Mouse (Mus musculus) hindbrain, embryonic 12.5 days (tissue): ENCODE measurements at regions not wholly inside any gene's neighbourhood (a gene's known extent, or its start where the extent isn't known, plus 50 kb on each side); places are given as distances from the start of the nearest gene placed in this dataset.
A peak's percentile ranks its signal among the peaks of the same experiment; 100 is the strongest.

Experiments
- ATAC-seq: fragments of 200-750 bp; cut with Nextera tagmentation; 2 replicates; pipeline ENCODE4 v1.8.0; 2017; ENCODE audit warnings: moderate TSS enrichment; ENCODE audit not compliant: low FRiP score
- H3K27ac ChIP-seq: fragments of 300-500 bp; sonication (generic); 2 replicates; pipeline ENCODE4 v1.5.1; 2016; ENCODE audit warnings: mild to moderate bottlenecking
- H3K27me3 ChIP-seq: fragments of 300-500 bp; sonication (generic); 2 replicates; pipeline ENCODE4 v1.6.1; 2016; ENCODE audit warnings: mild to moderate bottlenecking
- H3K36me3 ChIP-seq: fragments of 300-500 bp; sonication (generic); 2 replicates; pipeline ENCODE4 v1.6.1; 2016; ENCODE audit warnings: mild to moderate bottlenecking
- H3K4me1 ChIP-seq: fragments of 300-500 bp; sonication (generic); 2 replicates; pipeline ENCODE4 v1.6.1; 2016
- H3K4me2 ChIP-seq: fragments of 300-500 bp; sonication (generic); replicated peaks from 2 replicates; pipeline ENCODE4 v1.6.1; 2016; ENCODE audit warnings: mild to moderate bottlenecking
- H3K4me3 ChIP-seq: fragments of 300-500 bp; sonication (generic); 2 replicates; pipeline ENCODE4 v1.5.1; 2016; ENCODE audit warnings: mild to moderate bottlenecking
- H3K9ac ChIP-seq: fragments of 300-500 bp; sonication (generic); 2 replicates; pipeline ENCODE4 v1.6.1; 2016; ENCODE audit warnings: mild to moderate bottlenecking, moderate library complexity
- H3K9me3 ChIP-seq: fragments of 300-500 bp; sonication (generic); replicated peaks from 2 replicates; pipeline ENCODE4 v1.6.1; 2016; ENCODE audit warnings: mild to moderate bottlenecking
- WGBS: fragments of 180-500 bp; shearing (Covaris S2); methylation state at CpG from one replicate; pipeline ENCODE4 v1.1.7; 2016; 5-methylcytosine and 5-hydroxymethylcytosine counted together

GRCm38 (mm10) chr3:132510240-132510639, 119.4 kb upstream of the Gimd1 start:
- H3K4me1 ChIP-seq: 0 out of 2 replicates have a peak, but pooled peaks cover 4% of the 10 kb centered on the region
- H3K4me2 ChIP-seq: no peak overlapping the region
- no peak overlapping the region for H3K27ac ChIP-seq
- no peaks in the 10 kb centered on the region for H3K36me3 ChIP-seq
- ATAC-seq: 0 out of 2 replicates have a peak, but pooled peaks have one; percentile 26
- 45% methylated on average over 1 of the region's 1 CpGs for WGBS
- H3K4me3 ChIP-seq: no peak overlapping the region
- no peaks in the 10 kb centered on the region for H3K27me3 ChIP-seq
- H3K9me3 ChIP-seq: no peaks in the 10 kb centered on the region
- no peak overlapping the region for H3K9ac ChIP-seq

DNA sequence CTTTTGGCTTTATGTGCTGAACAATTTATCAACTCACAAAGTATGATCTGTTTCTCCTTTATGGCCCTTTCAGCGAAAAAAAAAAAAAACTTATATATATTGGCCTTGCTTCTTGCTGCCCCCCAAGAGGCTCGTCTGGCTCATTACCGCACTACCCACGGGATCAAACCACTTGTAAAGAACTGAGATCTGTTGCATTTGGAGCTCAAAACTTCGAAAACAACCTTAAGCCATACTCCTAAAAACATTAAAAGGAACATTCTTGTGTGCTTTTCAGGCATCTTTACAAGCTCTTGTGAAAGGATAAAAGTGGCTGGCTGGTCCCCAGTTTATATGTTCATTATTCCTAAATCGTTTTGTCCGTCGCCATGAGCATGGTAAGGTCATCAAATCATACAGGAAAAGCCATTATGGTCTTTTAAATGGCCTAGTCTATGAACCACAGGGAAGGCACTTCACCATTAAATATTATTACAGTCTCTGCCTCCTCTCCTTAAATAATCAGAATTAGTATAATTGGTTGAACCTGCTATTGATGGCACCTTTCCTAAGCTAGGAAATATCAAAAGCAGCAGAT, 117.0 kb upstream of the Gimd1 start:
- Histone ChIP-seq H3K4me3 (no peak overlapping the region), H3K4me2 (no peak overlapping the region), H3K9me3 (no peaks in the 10 kb centered on the region), H3K36me3 (no peaks in the 10 kb centered on the region), H3K9ac (no peak overlapping the region), H3K27me3 (no peaks in the 10 kb centered on the region), H3K4me1 (0 out of 2 replicates have a peak, but pooled peaks cover 4% of the 10 kb centered on the region), H3K27ac (no peak overlapping the region)
- no peak for ATAC-seq
- 85% methylated on average over 8 of the region's 8 CpGs for WGBS

DNA sequence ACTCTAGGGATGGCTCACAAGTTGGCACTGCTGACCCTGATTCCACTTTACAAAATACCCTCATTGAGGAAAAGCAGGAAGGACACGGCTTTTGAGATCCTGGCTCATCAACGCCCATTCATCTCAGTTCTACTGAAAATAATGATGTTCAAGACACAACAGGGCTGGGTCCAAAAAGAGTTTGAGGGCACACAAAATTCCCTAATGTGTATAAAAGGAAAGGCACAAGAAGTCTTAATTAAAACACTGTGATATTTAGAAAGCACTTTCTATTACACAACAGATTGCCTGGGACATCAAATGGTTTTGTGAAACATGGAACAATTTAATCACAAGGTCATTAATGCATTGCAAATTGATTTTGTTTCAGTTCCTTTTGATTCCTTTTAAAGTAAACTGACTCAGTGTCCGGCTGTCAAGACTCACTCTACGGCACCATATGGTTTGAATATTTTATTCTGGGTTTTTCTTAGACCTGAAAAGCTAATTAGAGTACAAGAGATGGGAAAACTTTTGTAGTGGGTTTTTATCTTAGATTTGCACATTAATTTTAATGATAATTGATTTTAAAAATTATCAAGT, 96.2 kb upstream of the Gimd1 start:
- Histone ChIP-seq H3K4me2 (no peak overlapping the region), H3K4me1 (no peaks in the 10 kb centered on the region), H3K9me3 (no peaks in the 10 kb centered on the region), H3K27ac (no peak overlapping the region), H3K27me3 (no peaks in the 10 kb centered on the region), H3K36me3 (no peaks in the 10 kb centered on the region), H3K4me3 (no peak overlapping the region), H3K9ac (no peak overlapping the region)
- WGBS: 69% methylated on average over 4 of the region's 4 CpGs
- ATAC-seq: no peak

DNA sequence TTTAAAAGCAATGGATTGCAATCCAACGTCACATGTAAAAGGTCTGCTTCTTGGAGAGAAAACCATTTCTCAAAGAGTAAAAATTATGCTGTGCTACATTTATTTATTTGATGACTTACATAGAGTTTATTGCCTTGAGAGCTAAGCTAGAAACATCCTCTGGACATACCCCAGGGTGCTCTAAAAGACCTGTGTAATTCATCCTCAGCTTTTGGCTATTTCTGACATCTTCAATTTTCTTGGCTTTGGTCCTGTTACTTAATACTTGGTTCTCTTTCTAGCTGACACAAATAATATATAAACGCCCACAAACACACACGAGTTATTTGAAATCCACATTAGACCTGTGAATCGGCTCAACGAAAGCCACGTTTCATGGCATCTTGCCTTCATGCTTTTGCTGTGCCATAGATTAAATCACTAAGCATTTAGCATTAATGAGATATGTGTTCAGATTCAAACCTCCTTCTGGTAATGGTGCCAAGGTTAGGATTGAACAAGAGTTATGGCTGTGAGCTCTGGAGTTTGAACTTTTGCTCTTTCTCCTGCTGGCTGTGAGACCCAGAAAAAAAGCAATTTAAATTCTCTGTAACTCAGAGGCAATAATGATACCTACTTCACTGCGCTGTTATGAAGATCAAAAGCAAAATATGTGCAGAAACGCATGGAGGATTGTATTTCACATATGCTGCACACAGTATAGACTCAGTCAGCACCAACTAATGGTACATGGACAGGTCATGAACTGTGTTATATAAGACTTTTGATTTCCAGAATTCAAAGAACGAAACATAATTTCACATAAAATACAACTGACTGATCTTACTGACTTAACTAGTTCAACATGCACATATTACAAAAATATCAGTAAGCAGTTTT, 89.6 kb upstream of the Gimd1 start:
- no peaks in the 10 kb centered on the region for H3K4me1 ChIP-seq
- no peaks in the 10 kb centered on the region for H3K36me3 ChIP-seq
- no peak overlapping the region for H3K4me2 ChIP-seq
- no peak for ATAC-seq
- H3K27me3 ChIP-seq: no peaks in the 10 kb centered on the region
- no peaks in the 10 kb centered on the region for H3K9me3 ChIP-seq
- no peak overlapping the region for H3K9ac ChIP-seq
- no peak overlapping the region for H3K4me3 ChIP-seq
- WGBS: 89% methylated on average over 9 of the region's 9 CpGs
- H3K27ac ChIP-seq: no peak overlapping the region

GRCm38 (mm10) chr3:132551238-132551808, 78.3 kb upstream of the Gimd1 start:
- ATAC-seq: no peak
- WGBS: 92% methylated on average over 6 of the region's 6 CpGs
- H3K4me3 ChIP-seq: no peak overlapping the region

DNA sequence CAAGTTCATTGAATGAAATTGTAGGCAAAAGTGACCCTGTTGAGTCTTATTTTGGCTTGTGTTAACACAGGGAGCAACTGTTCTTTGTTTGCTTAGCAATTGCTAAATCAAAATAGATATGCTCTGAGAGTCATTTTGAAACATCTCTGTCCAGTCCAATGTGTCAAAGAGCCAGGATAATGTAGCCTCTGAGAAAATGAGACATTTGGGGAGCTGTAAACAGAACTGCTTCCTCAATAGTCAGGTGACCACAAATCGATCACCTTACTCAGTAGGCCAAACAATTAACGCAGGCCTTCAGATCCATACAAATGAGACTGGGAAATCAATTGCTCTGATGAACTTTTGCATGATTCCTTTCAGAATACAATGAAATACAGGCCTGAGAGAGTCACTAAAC, 63.9 kb upstream of the Gimd1 start:
- Histone ChIP-seq H3K4me3 (no peak overlapping the region), H3K9me3 (no peaks in the 10 kb centered on the region), H3K27me3 (no peaks in the 10 kb centered on the region), H3K9ac (no peak overlapping the region), H3K27ac (no peak overlapping the region), H3K4me1 (no peaks in the 10 kb centered on the region), H3K4me2 (no peak overlapping the region), H3K36me3 (no peaks in the 10 kb centered on the region)
- 95% methylated on average over 2 of the region's 2 CpGs for WGBS
- no peak for ATAC-seq

More at GRCm38 (mm10) chr3:132551238-132551808, 78.3 kb upstream of the Gimd1 start:
- Histone ChIP-seq H3K27ac (no peak overlapping the region), H3K9ac (no peak overlapping the region), H3K27me3 (no peaks in the 10 kb centered on the region), H3K4me2 (no peak overlapping the region), H3K4me1 (no peaks in the 10 kb centered on the region), H3K9me3 (no peaks in the 10 kb centered on the region), H3K36me3 (no peaks in the 10 kb centered on the region)

DNA sequence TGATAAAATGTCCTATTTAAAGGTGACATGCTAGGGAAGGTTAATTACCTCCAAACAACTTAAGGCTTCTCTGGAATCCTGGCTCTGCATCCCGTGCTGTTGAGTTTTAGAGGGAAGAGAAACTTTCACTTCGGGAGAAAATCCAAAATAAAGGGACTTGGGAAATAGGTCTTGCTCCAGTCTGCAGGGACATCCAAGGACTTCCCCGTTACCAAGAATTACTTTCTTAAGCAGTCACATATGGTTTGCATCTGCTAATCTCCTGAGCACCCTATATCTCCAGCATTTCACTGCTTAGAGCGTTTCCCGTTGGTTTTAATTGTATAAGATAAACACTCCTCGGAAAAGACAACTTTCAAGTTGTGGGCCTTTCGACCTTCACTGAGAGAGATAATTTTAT, 63.3 kb upstream of the Gimd1 start:
- H3K36me3 ChIP-seq: no peaks in the 10 kb centered on the region
- no peak for ATAC-seq
- no peak overlapping the region for H3K27ac ChIP-seq
- no peak overlapping the region for H3K4me3 ChIP-seq
- H3K9me3 ChIP-seq: no peaks in the 10 kb centered on the region
- no peaks in the 10 kb centered on the region for H3K4me1 ChIP-seq
- no peak overlapping the region for H3K9ac ChIP-seq
- no peaks in the 10 kb centered on the region for H3K27me3 ChIP-seq
- 82% methylated on average over 7 of the region's 7 CpGs for WGBS
- no peak overlapping the region for H3K4me2 ChIP-seq
